In genomic region chr8:111773476-111773875, GRCm38 (mm10) we compare ENCODE assay signal across 30 mouse cellular contexts. TPM values are rescaled to one million over a fixed set of nuclear protein-coding genes. Genes with fewer than 3 reads are reported as not detected.
DNase-seq lines count a peak whose midpoint lies in the region; ATAC-seq and TF ChIP-seq lines count a peak whose summit lies in the region.
"Had no signal": no experiment of that assay in that cellular context is flagged by ENCODE, and none has a peak within 500 bp of the region (broad histone marks: within the 10 kb centered on the region; RNA-seq: fewer than 3 reads in every experiment).

No protein-coding gene starts in this region.

- intact Hi-C loops in heart, postnatal 25 days (cut with DNase I), result no loop called here

- no peak overlapping the region for H3K9ac ChIP-seq in heart, embryonic 13.5 days
- no peak overlapping the region; the same call in 1 of the 2 replicates for H3K9ac ChIP-seq in liver, adult 2 months (ENCODE audit: low read depth, low read length)
- no peak overlapping the region for H3K9ac ChIP-seq in liver, embryonic 11.5 days (ENCODE audit: low read depth, low read length)
- H3K9ac ChIP-seq in neural tube, embryonic 14.5 days (replicated peaks; ENCODE audit: low read depth, low read length), result no peak overlapping the region
- no peak overlapping the region for H3K9ac ChIP-seq in midbrain, embryonic 16.5 days (ENCODE audit: low read depth, low read length)
- H3K9ac ChIP-seq: embryonic facial prominence, embryonic 12.5 days; embryonic facial prominence, embryonic 15.5 days; forebrain, postnatal 0 days; hindbrain, embryonic 14.5 days had no signal

- H3K4me2 ChIP-seq in heart, embryonic 13.5 days, result no peak overlapping the region
- no peak overlapping the region for H3K4me2 ChIP-seq in liver, embryonic 11.5 days
- H3K4me2 ChIP-seq in neural tube, embryonic 14.5 days (ENCODE audit: low read depth, low read length), result no peak overlapping the region
- no peak overlapping the region for H3K4me2 ChIP-seq in midbrain, embryonic 16.5 days (ENCODE audit: low read length)
- H3K4me2 ChIP-seq: embryonic facial prominence, embryonic 12.5 days; embryonic facial prominence, embryonic 15.5 days; hindbrain, embryonic 14.5 days had no signal

- 79% methylated on average over 5 of the region's 5 CpGs for WGBS in heart, embryonic 10.5 days
- 78% methylated on average over 5 of the region's 5 CpGs for WGBS in heart, embryonic 13.5 days
- 23% methylated on average over 5 of the region's 5 CpGs for WGBS in liver, adult 2 months
- whole genome bisulfite sequencing in liver, embryonic 11.5 days, result 91% methylated on average over 5 of the region's 5 CpGs
- 98% methylated on average over 5 of the region's 5 CpGs for whole genome bisulfite sequencing in neural tube, embryonic 14.5 days
- WGBS in midbrain, embryonic 16.5 days, result 92% methylated on average over 5 of the region's 5 CpGs

- no peaks in the 10 kb centered on the region for H3K79me2 ChIP-seq in liver, adult 2 months (ENCODE audit: control insufficient read depth, insufficient read depth, low read length)

- no peak for TF ChIP-seq CTCF in liver, adult 2 months (IDR thresholded peaks at IDR 0.05; ENCODE audit: low read depth, low read length)

- TF ChIP-seq POLR2A in liver, adult 2 months (IDR thresholded peaks at IDR 0.05; ENCODE audit: extremely low read depth, insufficient read depth, low read length), result no peak

- peaks cover 36% of the 10 kb centered on the region for H3K36me3 ChIP-seq in heart, embryonic 10.5 days
- peaks cover 49% of the 10 kb centered on the region for H3K36me3 ChIP-seq in heart, embryonic 13.5 days
- H3K36me3 ChIP-seq in liver, adult 2 months (ENCODE audit: control insufficient read depth, insufficient read depth, low read length), result 0 out of 2 replicates have a peak, but pooled peaks cover 3% of the 10 kb centered on the region
- H3K36me3 ChIP-seq in liver, embryonic 11.5 days (ENCODE audit: control insufficient read depth, insufficient read depth, low read length), result peaks cover 12% of the 10 kb centered on the region
- H3K36me3 ChIP-seq in neural tube, embryonic 14.5 days (ENCODE audit: control insufficient read depth, insufficient read depth, low read length), result no peaks in the 10 kb centered on the region; the same call in 1 of the 2 replicates
- no peaks in the 10 kb centered on the region for H3K36me3 ChIP-seq in midbrain, embryonic 16.5 days (ENCODE audit: control insufficient read depth, insufficient read depth, low read length)

- peak overlapping the region; percentile 36; the same call in 1 of the 2 replicates for H3K27ac ChIP-seq in heart, embryonic 10.5 days
- peak overlapping the region; percentile 61 for H3K27ac ChIP-seq in heart, embryonic 13.5 days (replicated peaks)
- peak overlapping the region; percentile 61 for H3K27ac ChIP-seq in liver, adult 2 months (replicated peaks; ENCODE audit: insufficient read depth, low read depth, low read length)
- no peak overlapping the region for H3K27ac ChIP-seq in liver, embryonic 11.5 days (ENCODE audit: low read depth, low read length)
- peak overlapping the region; percentile 4; the same call in 1 of the 2 replicates for H3K27ac ChIP-seq in neural tube, embryonic 14.5 days (ENCODE audit: low read depth, low read length)
- no peak overlapping the region for H3K27ac ChIP-seq in midbrain, embryonic 16.5 days (ENCODE audit: low read length)
- H3K27ac ChIP-seq: embryonic facial prominence, embryonic 12.5 days; embryonic facial prominence, embryonic 15.5 days; gastrocnemius, adult 2 months; hindbrain, embryonic 10.5 days; hindbrain, embryonic 14.5 days had no signal

- H3K27me3 ChIP-seq in heart, embryonic 10.5 days (ENCODE audit: insufficient read depth, poor library complexity, severe bottlenecking), result no peaks in the 10 kb centered on the region
- no peaks in the 10 kb centered on the region for H3K27me3 ChIP-seq in heart, embryonic 13.5 days (replicated peaks)
- no peaks in the 10 kb centered on the region for H3K27me3 ChIP-seq in liver, adult 2 months (ENCODE audit: control insufficient read depth, insufficient read depth, low read length)
- no peaks in the 10 kb centered on the region for H3K27me3 ChIP-seq in liver, embryonic 11.5 days (replicated peaks; ENCODE audit: control insufficient read depth, insufficient read depth, low read length)
- H3K27me3 ChIP-seq in neural tube, embryonic 14.5 days (ENCODE audit: control insufficient read depth, insufficient read depth, low read length), result no peaks in the 10 kb centered on the region
- H3K27me3 ChIP-seq in midbrain, embryonic 16.5 days (ENCODE audit: control insufficient read depth, insufficient read depth, low read depth, low read length), result no peaks in the 10 kb centered on the region
- H3K27me3 ChIP-seq: CH12.LX; embryonic facial prominence, embryonic 12.5 days; embryonic facial prominence, embryonic 15.5 days; Patski had no signal

- ATAC-seq in heart, embryonic 13.5 days (ENCODE audit: extremely low read depth, insufficient number of reproducible peaks, low FRiP score, low TSS enrichment), result no peak
- ATAC-seq in liver, embryonic 11.5 days (replicated peaks; ENCODE audit: low FRiP score), result no peak
- ATAC-seq in neural tube, embryonic 14.5 days (ENCODE audit: low read depth), result no peak
- ATAC-seq in midbrain, embryonic 16.5 days, result no peak
- ATAC-seq: forebrain, embryonic 14.5 days; forebrain, postnatal 0 days; intestine, postnatal 0 days; Patski had no signal

- no peak overlapping the region for H3K4me3 ChIP-seq in heart, embryonic 10.5 days
- no peak overlapping the region for H3K4me3 ChIP-seq in heart, embryonic 13.5 days
- no peak overlapping the region for H3K4me3 ChIP-seq in liver, adult 2 months (ENCODE audit: insufficient read depth, low read depth, low read length)
- H3K4me3 ChIP-seq in liver, embryonic 11.5 days (ENCODE audit: low read depth, low read length), result no peak overlapping the region
- H3K4me3 ChIP-seq in neural tube, embryonic 14.5 days (ENCODE audit: low read depth, low read length), result no peak overlapping the region
- H3K4me3 ChIP-seq in midbrain, embryonic 16.5 days (ENCODE audit: low read depth, low read length), result no peak overlapping the region
- H3K4me3 ChIP-seq: embryonic facial prominence, embryonic 12.5 days; embryonic facial prominence, embryonic 15.5 days; gastrocnemius, adult 2 months; hindbrain, embryonic 10.5 days had no signal

- no peak for DNase-seq in heart, embryonic 10.5 days (ENCODE audit: low spot score)
- no peak for DNase-seq in heart, postnatal 25 days (ENCODE audit: low spot score)
- DNase-seq in heart, adult 9 months (ENCODE audit: low spot score in 2 of 2), result no peak
- DNase-seq in liver, adult 2 months (ENCODE audit: extremely low read depth, low read depth, low spot score), result peak; percentile 68
- DNase-seq in liver, embryonic 11.5 days (ENCODE audit: low spot score), result no peak
- DNase-seq: adrenal gland, adult 8-10 months; adrenal gland, postnatal 36 days; B cell, adult 2 months; cerebellum, adult 18-20 months; cerebellum, adult 9-11 months; cerebellum, postnatal 25 days; forebrain, postnatal 0 days; gastrocnemius, adult 2 months; gastrocnemius, postnatal 14 days; heart, adult 11 months; heart, postnatal 36 days; kidney, adult 2 months had no signal

- peaks cover 53% of the 10 kb centered on the region for H3K4me1 ChIP-seq in heart, embryonic 10.5 days
- H3K4me1 ChIP-seq in heart, embryonic 13.5 days, result peaks cover 58% of the 10 kb centered on the region
- peaks cover 9% of the 10 kb centered on the region for H3K4me1 ChIP-seq in liver, adult 2 months (ENCODE audit: control insufficient read depth, insufficient read depth, low read length)
- peaks cover 16% of the 10 kb centered on the region for H3K4me1 ChIP-seq in liver, embryonic 11.5 days (replicated peaks; ENCODE audit: control insufficient read depth, insufficient read depth, low read length)
- H3K4me1 ChIP-seq in neural tube, embryonic 14.5 days (ENCODE audit: control insufficient read depth, insufficient read depth, low read length), result peaks cover 4% of the 10 kb centered on the region; the same call in 1 of the 2 replicates
- H3K4me1 ChIP-seq in midbrain, embryonic 16.5 days (ENCODE audit: control insufficient read depth, insufficient read depth, low read length), result peaks cover 10% of the 10 kb centered on the region

- H3K9me3 ChIP-seq in heart, embryonic 10.5 days, result no peaks in the 10 kb centered on the region
- no peaks in the 10 kb centered on the region for H3K9me3 ChIP-seq in heart, embryonic 13.5 days
- no peaks in the 10 kb centered on the region for H3K9me3 ChIP-seq in liver, embryonic 11.5 days (ENCODE audit: control insufficient read depth, low read length)
- H3K9me3 ChIP-seq in neural tube, embryonic 14.5 days (ENCODE audit: control insufficient read depth, low read length), result no peaks in the 10 kb centered on the region
- no peaks in the 10 kb centered on the region for H3K9me3 ChIP-seq in midbrain, embryonic 16.5 days (replicated peaks; ENCODE audit: control insufficient read depth, low read length, poor library complexity, severe bottlenecking)
- H3K9me3 ChIP-seq: embryonic facial prominence, embryonic 12.5 days; embryonic facial prominence, embryonic 15.5 days; G1E; hindbrain, embryonic 10.5 days had no signal

RNA-seq across cellular contexts. Expression of gene Bcar1, which starts 29.9 kb away (rescaled TPM):
- 53.2 and 54.4 TPM in 2 replicates for polyA plus RNA-seq in heart, embryonic 10.5 days (2016; fragmentation: Nextera tagmentation; extraction: Ambion mirVana)
- 10 to 100 TPM; 18.7 to 20.7 TPM for total RNA-seq in heart, postnatal 25 days (2021)
- 40.2 and 43.4 TPM in 2 replicates for polyA plus RNA-seq in heart, embryonic 13.5 days (2015; fragmentation: Nextera tagmentation; extraction: Ambion mirVana)
- 11.3 and 18.0 TPM in 2 replicates for total RNA-seq in liver, adult 2 months (2014; rRNA removed)
- polyA plus RNA-seq in liver, adult 2 months (2012; rRNA removed), result 41.2 and 53.2 TPM in 2 replicates
- polyA plus RNA-seq in liver, embryonic 11.5 days (2014; fragmentation: Nextera tagmentation; extraction: Ambion mirVana), result 26.1 and 27.8 TPM in 2 replicates
- 47.6 and 56.4 TPM in 2 replicates for polyA plus RNA-seq in neural tube, embryonic 14.5 days (2014; fragmentation: Nextera tagmentation; extraction: Ambion mirVana)
- polyA plus RNA-seq in midbrain, embryonic 16.5 days (2015; fragmentation: Nextera tagmentation; extraction: Ambion mirVana), result 41.5 and 43.3 TPM in 2 replicates
- total RNA-seq: common myeloid progenitor, adult 5-6 weeks had no signal

Comparison
In these comparisons a context has a peak if more than half of its experiments do, and no peak if none do; other contexts are left out.
1. H3K27ac ChIP-seq: peak in heart, embryonic 10.5 days (single experiment), heart, embryonic 13.5 days (single experiment), liver, adult 2 months (single experiment) and neural tube, embryonic 14.5 days (single experiment); none in liver, embryonic 11.5 days (single experiment) and midbrain, embryonic 16.5 days (single experiment).